Mouse (Mus musculus): ENCODE measurements around the gene Cldn14.
"Not testable (repeated sequence)": the region's sequence is repeated elsewhere in the genome, so short reads cannot be mapped to it uniquely, and the experiment has no call there.

The Cldn14 gene

DNA sequence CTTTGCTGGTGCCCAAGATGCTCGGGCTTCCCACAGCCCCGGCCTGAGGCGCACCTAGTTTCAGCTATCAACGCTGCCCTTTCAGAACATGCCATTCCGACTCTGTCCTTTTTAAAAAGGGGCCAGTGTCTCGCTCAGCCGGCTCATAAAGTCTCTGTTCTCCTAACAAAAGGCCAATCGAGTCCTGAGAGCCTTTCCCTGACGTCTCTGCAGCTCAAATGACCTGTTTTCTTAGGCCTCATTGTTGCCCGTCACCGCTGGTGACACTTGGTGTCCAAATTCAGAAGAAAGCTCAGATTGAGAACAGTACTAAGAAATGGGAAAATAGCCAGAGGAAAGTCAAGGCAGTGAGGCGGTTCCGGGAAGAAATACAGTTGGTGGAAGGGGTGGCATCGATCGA, at the start of gene Cldn14:
TSS of gene Cldn14 (minus strand) at position 101 of the 400 bp plus-strand sequence.
- no peak for DNase-seq (ENCODE audit: low spot score)

DNA sequence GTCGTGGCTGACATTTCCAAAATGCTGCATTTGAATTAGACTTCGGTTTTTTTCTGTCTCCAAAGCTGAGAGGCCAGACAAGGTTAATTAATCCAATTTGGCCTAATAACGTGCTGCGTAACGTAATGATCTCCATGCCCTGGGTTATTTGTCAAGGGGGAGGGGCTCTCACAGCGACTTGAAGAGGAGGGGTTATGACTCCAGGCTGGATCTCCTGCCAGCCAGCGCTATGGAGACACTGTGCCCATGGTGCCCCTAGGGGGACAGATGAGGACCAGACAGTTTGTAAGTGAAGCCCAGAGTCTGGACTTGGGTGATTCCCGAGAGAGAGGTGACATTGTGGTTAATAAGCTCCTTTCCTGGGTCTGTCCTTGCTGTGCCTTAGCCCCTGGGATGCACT, 46.9 kb upstream of the Cldn14 start:
- no peak for DNase-seq (ENCODE audit: low spot score)

DNA sequence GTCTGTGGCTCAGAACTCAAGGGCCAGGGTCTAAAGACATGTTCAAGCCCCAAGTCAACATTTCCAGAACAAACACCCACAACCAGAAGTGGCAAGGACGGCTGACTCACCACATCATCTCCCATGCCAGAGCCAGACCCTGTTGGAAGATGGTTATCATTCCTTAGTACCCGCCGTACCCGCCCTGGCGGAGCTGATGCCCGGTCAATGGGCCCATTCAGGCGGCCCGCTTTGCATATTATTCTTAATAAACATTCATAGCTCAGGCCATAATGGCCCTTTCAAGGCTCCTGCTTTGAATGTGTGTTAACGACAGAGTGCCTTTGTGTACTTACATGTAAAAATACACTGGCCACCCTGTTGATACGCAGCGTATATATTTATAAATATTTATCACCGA, 46.5 kb upstream of the Cldn14 start:
- no peak for DNase-seq (ENCODE audit: low spot score)

DNA sequence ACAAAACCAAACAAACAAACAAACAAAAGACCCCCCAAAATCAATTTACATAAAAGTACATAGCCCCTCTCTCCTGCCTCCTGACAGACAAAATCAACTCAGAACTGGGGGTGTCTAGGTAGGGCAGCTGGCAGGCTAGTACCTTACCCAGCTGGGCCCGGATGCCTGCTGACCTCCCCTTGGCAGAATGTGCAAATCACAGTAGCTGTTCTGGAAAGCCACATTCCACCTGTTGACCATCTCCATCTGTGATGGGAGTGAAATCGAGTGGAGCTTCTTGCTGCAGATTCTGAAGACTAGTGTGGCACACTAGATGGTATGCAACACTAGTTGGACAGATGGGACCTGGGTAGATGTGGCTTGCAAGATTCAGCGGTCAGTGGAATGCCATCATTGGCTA, 41.7 kb upstream of the Cldn14 start:
- no peak for DNase-seq (ENCODE audit: low spot score)

DNA sequence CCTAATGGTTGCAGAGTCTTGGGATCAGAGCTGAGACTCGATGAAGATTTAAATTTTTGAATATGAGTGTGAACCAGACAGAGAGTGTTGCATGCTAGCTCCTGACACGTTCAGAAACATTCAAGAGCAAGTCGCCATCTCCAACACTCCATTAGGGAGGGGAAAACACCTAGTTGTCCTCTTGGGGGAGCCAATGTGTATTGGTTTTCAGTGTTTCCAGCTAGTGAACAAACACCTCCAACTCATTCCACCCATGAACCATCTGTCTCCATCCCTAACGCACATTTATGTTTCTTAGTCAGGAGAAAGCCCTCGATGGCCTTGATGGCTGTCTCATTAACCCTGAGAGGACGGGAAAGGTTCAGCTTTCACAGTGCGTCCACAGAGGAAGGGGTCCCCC, 36.4 kb upstream of the Cldn14 start:
- no peak for DNase-seq (ENCODE audit: low spot score)

DNA sequence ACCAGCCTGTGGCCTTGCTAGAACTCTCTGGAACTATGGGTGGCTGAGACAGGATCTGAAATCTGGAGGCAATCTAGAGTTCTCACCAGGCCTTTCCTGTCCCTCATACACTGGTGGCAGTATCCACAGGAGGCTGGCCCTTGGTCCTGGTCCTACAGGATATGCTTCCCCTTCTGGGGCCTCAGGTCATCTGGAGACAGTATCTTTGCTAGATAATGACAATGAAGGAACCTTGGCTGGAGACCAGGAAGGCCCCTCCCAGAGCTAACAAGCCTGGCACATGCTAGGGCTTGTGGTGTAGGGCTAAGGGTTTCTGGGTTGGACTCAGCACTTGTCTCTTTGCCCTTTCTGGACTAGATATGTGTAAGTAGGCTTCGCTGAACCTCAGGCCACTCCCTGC, 35.2 kb upstream of the Cldn14 start:
- no peak for DNase-seq (ENCODE audit: low spot score)

DNA sequence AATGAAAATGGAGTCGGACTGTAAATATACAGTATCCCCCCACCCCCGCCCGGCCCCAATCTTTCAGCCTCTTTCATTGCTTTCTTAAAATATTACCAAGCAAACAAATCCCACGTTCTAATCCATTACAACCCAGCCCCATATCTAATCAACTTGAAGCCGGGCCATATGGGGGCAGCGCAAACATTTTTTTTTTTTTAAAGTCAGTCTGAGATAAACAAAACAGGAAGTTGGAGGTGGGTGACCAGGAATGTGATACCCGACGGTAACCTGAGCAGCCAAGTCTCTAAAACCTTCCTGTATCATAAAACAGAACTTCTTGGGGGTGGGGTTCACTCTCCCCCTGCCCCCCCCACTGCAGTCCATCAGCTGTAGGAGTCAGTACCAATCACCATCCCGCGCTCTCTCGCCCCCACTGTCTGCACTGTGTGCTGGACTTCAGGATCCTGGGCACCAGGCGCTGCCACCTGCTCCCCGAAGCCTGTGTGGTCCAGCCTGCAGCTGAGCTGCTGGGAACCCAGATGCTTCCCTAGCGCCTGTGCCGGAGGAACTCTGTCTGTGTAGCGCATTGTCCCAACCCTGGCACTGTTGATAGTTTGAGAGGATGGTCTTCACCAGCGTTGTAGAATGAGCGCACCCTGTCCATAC, 32.6 kb upstream of the Cldn14 start:
- no peak for DNase-seq (ENCODE audit: low spot score)

DNA sequence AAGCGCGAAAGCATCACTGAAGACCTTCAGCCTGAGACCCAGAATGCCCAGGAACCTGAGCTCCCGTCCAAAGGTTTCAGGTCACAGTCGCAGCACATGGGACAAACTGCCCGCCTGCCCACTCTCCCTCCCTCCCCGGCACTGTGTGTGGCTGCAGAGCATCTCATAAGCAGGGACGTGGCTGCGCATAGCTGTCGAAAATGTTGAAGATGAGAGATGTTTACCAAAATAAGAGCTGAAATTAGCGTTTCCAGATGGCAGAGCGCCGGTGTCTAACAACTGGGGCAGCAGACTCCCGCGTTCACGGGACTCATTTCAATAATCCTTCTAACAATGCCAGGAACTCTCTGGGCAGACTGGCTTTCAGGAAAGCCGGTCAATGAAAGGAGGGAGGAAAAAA, 31.8 kb upstream of the Cldn14 start:
- no peak for DNase-seq (ENCODE audit: low spot score)

DNA sequence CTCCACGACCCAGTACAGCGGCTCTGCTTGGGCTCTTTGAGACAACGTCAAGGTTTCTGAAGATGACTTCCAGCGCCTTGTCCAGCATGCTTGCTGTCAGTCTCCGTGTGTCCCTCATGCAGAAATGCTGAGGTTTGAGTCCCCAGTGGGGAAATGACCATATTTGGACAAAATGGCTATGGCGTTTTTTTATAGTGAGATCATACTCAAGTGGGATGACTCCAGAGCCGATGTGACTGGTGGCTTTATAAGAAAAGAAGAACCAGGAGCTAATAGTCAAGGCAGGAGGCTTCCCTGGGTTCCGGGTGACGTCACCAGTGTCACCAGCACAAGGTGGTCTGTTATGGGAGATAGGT, 30.3 kb upstream of the Cldn14 start:
- DNase-seq (ENCODE audit: low spot score), result no peak

DNA sequence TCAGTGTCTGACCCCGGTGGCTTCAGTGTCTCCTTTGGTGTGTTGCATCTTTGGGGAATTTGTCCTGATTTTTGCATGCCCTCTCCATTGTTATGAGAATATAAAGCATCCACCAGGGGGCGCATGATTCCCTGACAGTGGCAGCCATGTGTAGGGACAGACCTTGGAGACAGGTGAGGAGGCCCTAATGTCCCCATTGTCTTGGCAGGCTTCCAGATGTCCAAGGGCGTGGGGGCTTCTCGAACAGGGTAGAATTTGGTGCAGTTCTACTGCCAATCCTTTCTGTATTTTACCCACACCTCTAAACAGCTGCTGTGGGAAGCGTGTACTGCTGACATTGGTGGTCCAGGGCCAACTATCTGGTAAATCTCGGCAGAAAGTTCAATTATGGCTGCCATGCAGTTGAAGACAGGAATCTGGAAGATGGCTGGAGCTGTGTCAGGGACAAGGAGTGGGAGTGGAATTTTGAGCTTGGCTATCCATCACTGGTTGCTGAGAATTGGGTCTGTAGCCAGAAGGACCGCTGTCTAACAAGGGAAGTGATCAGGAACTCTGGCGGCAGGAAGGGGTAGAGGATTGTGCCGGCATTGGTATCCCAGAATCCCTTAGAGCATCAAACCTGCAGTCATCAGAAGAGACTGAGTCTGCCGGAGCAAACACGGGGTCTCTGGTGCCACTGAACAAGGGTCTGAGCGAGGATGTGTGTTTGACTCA, 29.8 kb upstream of the Cldn14 start:
- peak; percentile 24 for DNase-seq (ENCODE audit: low spot score)

DNA sequence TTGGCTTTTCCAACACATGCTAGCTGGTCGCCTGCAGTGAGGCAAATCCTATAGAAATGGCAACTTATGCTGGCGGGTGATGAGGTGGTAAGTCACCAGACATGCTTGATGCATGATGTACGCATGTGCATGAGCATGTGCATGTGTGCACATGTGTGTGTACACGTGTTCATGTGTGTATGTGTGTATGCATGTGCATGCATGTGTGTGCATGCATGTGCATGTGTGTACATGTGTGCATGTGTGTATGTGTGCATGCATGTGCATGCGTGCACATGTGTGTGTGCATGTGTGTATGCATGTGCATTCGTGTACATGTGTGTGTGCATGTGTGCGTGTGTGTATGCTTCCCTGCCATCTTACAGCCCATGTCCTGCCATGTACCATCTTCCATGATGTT, 28.6 kb upstream of the Cldn14 start:
- no peak for DNase-seq (ENCODE audit: low spot score)

DNA sequence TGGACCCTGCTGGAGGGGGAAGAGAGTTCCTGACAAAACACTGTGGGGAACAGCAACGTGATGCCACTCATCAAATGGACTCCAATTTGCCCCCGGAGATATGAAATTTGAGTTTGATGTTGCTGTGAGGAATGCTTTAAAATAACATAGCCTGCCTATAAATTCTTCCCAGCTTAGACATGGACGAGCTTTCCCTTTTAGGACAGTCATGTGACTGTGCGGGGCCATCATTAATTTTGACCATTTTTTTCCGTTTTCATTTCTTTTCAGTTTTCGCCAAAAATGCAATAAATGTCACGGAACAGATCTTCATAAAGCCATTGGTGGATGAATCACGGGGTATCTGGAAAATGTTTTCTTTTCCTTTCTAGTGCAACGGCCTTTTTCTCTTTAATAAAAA, 25.5 kb upstream of the Cldn14 start:
- DNase-seq (ENCODE audit: low spot score), result no peak

DNA sequence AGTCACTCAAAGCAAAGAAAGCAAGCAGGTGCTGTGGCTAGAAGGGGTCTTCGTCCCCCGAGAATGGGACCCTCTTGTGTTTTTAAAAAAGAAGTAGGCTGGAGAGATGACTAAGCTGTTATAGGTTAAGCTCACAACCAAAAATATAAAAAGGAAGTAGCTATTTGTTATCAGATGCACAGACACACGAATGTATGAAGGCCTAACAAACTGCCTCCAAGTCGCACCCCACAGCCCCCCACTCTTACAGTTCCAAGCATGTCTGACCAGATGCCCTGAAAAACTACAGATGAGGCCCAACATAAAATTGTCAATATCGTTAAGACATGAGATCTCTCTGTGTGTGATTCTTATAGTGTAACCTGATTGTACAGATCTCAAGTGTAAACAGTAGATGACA, 23.6 kb upstream of the Cldn14 start:
- DNase-seq (ENCODE audit: low spot score), result no peak

DNA sequence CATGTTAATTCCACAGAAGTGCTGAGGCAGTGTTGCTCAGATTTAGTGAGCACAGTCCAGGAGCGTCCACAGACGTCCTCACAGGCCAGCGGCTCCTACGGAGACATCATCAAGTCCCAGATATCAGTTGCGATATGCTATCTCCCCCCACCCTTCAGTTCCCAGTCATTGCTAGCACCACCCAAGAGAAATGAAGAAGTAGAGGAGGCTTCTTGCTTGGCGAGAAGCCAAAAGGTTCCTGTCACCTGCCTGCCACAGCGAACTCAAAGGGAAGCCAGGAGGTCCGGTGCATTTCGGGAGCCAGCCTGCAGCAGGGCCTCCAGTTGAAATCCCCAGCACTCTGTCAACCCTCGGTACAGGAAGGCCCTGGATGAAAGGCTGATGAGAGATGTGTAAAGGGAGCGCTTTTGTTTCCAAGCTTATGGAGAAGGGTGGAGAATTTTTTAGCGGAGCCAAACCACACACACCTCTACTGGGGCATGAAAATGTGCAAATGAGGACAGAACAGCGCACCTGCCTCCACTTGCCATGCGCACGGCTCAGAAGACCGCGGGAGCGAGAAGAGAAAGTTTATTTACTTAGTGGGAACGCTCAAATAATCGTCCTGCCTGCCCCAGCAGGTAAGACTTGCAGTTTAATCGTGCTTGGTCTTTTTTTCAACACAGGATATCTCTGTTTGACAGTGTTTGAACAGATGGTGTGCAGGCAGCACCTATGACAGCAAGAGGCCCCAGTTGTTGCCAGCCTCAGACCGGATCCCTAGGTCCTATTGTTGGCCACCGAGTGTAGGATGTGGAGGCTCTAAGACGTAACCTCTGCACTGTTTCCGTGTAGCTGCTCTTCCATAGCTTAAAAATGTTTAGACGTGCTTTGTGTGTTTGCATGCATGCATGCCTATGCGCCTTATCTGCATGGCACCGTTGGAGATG, 15.0 kb upstream of the Cldn14 start:
- no peak for DNase-seq (ENCODE audit: low spot score)

DNA sequence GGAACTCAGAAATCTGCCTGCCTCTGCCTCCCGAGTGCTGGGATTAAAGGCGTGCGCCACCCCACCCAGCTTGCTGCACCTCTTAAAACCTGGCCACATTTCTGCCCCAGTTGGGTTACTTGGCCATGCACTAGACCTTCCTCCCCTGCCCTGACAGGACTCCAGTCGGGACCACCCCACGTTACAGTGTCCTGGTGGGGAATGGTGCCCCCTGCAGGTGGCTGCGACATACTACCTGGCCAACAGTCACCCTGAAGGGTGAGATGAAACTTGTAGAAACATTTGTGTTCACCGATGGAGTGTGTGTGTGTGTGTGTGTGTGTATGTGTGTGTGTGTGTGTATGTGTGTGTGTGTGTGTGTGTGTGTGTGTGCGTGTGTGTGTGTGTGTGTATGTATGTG, 11.1 kb upstream of the Cldn14 start:
- not testable (repeated sequence) for DNase-seq (ENCODE audit: low spot score)

DNA sequence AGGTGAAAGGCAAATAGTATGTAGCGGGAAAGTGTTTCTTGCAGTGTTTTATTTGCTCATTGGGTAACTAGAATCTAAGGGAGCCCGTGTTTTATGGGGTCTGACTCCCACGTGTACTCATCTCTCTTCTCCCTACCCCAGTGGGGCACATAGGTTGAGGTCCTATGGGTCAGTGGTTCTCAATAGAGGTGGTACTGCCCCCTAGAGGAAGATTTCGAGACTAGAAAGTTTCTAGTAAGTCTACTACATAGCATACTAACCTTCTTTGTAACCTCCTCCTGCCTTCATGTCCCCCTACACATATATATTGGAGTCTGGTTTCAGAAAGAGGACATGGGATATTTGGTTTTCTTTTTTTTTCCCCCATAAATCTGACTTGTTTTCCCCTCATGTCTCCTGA, 9.3 kb upstream of the Cldn14 start:
- DNase-seq (ENCODE audit: low spot score), result no peak

DNA sequence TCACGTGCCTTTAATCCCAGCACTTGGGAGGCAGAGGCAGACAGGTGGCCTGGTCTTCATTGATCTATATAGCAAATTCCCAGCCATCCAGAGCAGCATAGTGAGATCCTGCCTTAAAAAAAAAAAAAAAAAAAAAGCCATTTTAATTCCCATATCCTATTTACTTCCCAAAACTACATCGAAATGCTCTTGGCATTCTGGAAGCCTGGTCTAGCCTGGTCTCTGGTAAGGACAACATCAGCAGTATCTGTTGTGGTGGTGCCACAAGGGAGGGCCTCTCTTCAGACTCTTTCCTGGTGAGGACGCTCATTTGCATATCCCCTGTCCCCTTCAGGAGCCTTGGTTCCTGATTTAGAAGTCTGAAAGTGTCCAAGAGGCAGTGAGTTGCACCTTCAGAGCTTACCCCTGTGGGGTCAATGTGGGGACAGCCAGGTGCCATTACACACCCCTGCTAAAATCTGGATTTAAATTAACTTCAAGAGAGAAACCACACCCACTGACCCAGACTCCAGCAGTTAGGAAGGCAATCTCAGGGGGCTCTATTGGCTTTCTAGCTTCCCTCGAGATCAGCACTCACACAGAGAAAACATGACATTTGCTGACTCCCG, 6.0 kb upstream of the Cldn14 start:
- no peak for DNase-seq (ENCODE audit: low spot score)

DNA sequence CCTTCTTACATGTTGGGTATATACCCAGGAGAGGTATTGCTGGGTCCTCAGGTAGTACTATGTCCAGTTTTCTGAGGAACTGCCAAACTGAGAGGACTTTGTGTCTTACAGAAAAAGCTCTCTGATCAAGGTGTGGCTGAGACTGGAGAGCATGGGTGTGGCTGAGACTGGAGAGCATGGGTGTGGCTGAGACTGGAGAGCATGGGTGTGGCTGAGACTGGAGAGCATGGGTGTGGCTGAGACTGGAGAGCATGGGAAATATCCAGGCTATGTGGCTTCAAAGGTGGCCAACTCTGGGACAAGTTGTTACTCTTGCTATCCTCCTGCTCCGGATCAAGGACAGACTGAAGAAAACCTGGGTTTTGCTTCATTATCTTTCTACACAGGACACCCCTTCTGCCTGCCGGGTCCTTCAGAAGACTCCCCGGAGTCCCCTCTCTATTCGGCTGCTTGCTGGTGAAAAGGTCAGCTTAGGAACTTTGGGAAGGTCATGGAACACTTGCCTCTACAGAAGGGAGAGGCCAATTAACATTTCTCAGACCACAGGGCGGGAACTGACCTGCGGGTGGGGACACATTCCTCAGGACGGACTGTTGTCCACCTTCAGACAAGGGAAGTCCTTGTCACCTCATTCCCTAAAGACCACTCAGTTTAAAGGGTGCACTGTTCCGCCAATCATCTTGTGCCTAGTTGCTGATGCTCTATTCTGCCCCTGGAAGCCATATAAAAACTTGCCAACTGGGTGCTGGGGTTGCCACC, 4.9 kb upstream of the Cldn14 start:
- DNase-seq (ENCODE audit: low spot score), result not testable (repeated sequence)

DNA sequence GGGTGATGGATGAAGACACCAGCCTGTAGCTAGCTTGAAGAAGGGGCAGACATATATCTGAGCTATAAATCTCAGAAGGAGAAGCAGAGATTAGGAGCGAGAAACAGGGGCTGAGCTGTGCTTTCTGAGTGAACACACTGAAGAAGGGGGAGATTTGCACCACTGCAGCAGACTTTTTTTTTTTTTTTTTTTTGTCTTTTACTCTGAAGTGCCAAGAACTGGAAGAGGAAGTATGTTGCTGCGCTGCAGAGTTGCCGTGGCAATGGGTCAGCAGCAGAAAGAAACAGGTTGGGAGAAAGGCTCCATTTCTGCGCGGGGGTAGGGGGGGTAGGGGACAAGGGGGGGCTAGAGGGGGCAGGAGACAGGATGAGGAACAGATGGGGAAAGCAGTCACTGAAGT, 2.6 kb upstream of the Cldn14 start:
- DNase-seq (ENCODE audit: low spot score), result no peak

DNA sequence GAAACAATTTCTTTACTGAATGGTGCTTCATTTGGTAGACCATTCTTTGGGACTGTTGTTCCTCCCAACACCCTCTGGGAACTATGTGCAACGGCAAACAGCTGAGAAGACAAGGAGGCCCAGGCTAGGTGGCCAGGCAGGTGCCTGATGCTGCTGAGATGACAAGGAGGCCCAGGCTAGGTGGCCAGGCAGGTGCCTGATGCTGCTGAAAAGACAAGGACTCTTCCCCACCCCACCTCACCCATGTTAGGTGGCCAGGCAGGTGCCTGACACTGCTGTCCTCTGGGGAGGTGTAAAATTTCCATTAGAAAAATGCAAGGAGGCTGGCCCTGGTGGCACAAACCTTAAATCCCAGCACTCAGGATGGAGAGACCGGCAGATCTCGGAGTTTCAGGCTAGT, 2.0 kb upstream of the Cldn14 start:
- peak; percentile 41 for DNase-seq (ENCODE audit: low spot score)

DNA sequence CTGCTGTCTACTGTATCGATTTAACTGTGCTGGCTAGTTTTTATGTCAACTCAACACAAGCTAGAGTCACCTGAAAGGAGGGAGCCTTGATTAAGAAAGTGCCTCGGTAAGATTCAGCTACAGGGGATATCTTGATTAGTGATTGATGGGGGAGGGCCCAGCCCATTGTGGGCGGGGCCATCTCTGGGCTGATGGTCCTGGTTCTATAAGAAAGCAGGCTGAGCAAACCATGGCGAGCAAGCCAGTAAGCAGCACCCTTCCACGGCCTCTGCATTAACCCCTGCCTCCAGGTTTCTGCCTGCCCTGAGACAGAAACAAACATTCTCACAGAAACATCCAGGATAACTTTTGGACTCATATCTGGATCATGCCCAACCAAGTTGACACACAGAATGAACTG, 1.5 kb upstream of the Cldn14 start:
- DNase-seq (ENCODE audit: low spot score), result no peak

DNA sequence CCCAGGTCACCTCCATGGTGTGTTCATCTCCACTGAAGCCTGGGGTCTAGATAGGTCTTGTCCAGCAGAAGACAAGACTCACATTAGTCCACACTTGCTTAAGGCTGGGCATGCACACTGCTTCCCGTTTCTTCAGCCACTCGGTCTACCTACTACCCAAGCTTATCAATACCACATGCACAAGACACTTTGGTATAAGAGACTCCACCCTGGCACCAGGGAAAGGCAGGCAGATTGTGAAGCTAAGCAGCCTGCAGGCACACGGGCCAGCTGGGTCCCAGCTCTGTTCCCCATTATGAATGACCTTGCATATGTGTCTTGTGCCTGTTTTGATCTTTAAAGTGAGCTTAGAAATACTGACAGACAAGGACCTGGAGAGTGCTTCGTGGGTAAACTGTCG, 719 bp upstream of the Cldn14 start:
- no peak for DNase-seq (ENCODE audit: low spot score)

Data from testis, postnatal 14 days (tissue).